Mouse (Mus musculus): ENCODE measurements at regions not wholly inside any gene's neighbourhood (a gene's known extent, or its start where the extent isn't known, plus 50 kb on each side); places are given as distances from the start of the nearest gene placed in this dataset.

GRCm38 (mm10) chr7:39954110-39954509 is 436.5 kb downstream of the Zfp619 start:
- WGBS = 73% methylated on average over 7 of the region's 7 CpGs

GRCm38 (mm10) chr7:39954931-39955330 is 437.4 kb downstream of the Zfp619 start:
- Histone ChIP-seq H3K4me1 (ENCODE audit: control insufficient read depth, insufficient read depth, low read length) (no peaks in the 10 kb centered on the region), H3K27me3 (ENCODE audit: control insufficient read depth, insufficient read depth, low read length) (no peaks in the 10 kb centered on the region), H3K27ac (ENCODE audit: low read depth, low read length) (no peak overlapping the region), H3K9me3 (ENCODE audit: control insufficient read depth, low read length) (no peaks in the 10 kb centered on the region), H3K4me3 (ENCODE audit: low read length) (no peak overlapping the region), H3K4me2 (replicated peaks; ENCODE audit: low read depth, low read length) (no peak overlapping the region), H3K9ac (ENCODE audit: low read depth, low read length) (no peak overlapping the region), H3K36me3 (ENCODE audit: control insufficient read depth, insufficient read depth, low read length) (no peaks in the 10 kb centered on the region)
- ATAC-seq (ENCODE audit: low FRiP score, low TSS enrichment) = no peak

More at GRCm38 (mm10) chr7:39954110-39954509, 436.5 kb downstream of the Zfp619 start:
- Histone ChIP-seq H3K4me3 (ENCODE audit: low read length) (no peak overlapping the region), H3K4me1 (ENCODE audit: control insufficient read depth, insufficient read depth, low read length) (no peaks in the 10 kb centered on the region), H3K27me3 (ENCODE audit: control insufficient read depth, insufficient read depth, low read length) (no peaks in the 10 kb centered on the region), H3K9me3 (ENCODE audit: control insufficient read depth, low read length) (no peaks in the 10 kb centered on the region), H3K36me3 (ENCODE audit: control insufficient read depth, insufficient read depth, low read length) (no peaks in the 10 kb centered on the region), H3K27ac (ENCODE audit: low read depth, low read length) (no peak overlapping the region), H3K9ac (ENCODE audit: low read depth, low read length) (no peak overlapping the region), H3K4me2 (replicated peaks; ENCODE audit: low read depth, low read length) (no peak overlapping the region)
- ATAC-seq (ENCODE audit: low FRiP score, low TSS enrichment) = no peak

GRCm38 (mm10) chr7:39978121-39978520 is 460.6 kb downstream of the Zfp619 start:
- no peak overlapping the region for H3K9ac ChIP-seq (ENCODE audit: low read depth, low read length)
- no peaks in the 10 kb centered on the region for H3K36me3 ChIP-seq (ENCODE audit: control insufficient read depth, insufficient read depth, low read length)
- no peak for ATAC-seq (ENCODE audit: low FRiP score, low TSS enrichment)
- no peaks in the 10 kb centered on the region for H3K27me3 ChIP-seq (ENCODE audit: control insufficient read depth, insufficient read depth, low read length)
- H3K27ac ChIP-seq (ENCODE audit: low read depth, low read length) = no peak overlapping the region
- H3K4me2 ChIP-seq (replicated peaks; ENCODE audit: low read depth, low read length) = no peak overlapping the region
- H3K4me1 ChIP-seq (ENCODE audit: control insufficient read depth, insufficient read depth, low read length) = no peaks in the 10 kb centered on the region
- H3K9me3 ChIP-seq (ENCODE audit: control insufficient read depth, low read length) = no peaks in the 10 kb centered on the region
- no peak overlapping the region for H3K4me3 ChIP-seq (ENCODE audit: low read length)
- 79% methylated on average over 2 of the region's 2 CpGs for whole genome bisulfite sequencing

GRCm38 (mm10) chr7:39981647-39982046 is 464.1 kb downstream of the Zfp619 start:
- WGBS = 81% methylated on average over 4 of the region's 4 CpGs
- Histone ChIP-seq H3K27ac (ENCODE audit: low read depth, low read length) (no peak overlapping the region), H3K4me3 (ENCODE audit: low read length) (no peak overlapping the region), H3K4me1 (ENCODE audit: control insufficient read depth, insufficient read depth, low read length) (no peaks in the 10 kb centered on the region), H3K27me3 (ENCODE audit: control insufficient read depth, insufficient read depth, low read length) (no peaks in the 10 kb centered on the region), H3K9ac (ENCODE audit: low read depth, low read length) (no peak overlapping the region), H3K4me2 (replicated peaks; ENCODE audit: low read depth, low read length) (no peak overlapping the region), H3K9me3 (ENCODE audit: control insufficient read depth, low read length) (no peaks in the 10 kb centered on the region), H3K36me3 (ENCODE audit: control insufficient read depth, insufficient read depth, low read length) (no peaks in the 10 kb centered on the region)
- ATAC-seq (ENCODE audit: low FRiP score, low TSS enrichment) = no peak
